Mouse (Mus musculus): ENCODE data around the gene Gse1. TPM values are rescaled to one million over a fixed set of nuclear protein-coding genes. Genes with fewer than 3 reads are reported as not detected.
"Not testable (repeated sequence)": the region's sequence is repeated elsewhere in the genome, so short reads cannot be mapped to it uniquely, and the experiment has no call there.

Gene Gse1
- total RNA-seq, 2 experiments from 2014 or later, result 27.2 to 42.9 TPM

- no peak for DNase-seq
These were observed 116.3 kb downstream of the Gse1 start for GRCm38 (mm10) chr8:120344583-120344982.

- peak; percentile 75 for DNase-seq
These were observed 119.6 kb downstream of the Gse1 start for GRCm38 (mm10) chr8:120347734-120348341.

- DNase-seq, result no peak
These were observed 120.7 kb downstream of the Gse1 start for GRCm38 (mm10) chr8:120348922-120349321.

- DNase-seq, result no peak
These were observed 123.2 kb downstream of the Gse1 start for GRCm38 (mm10) chr8:120351332-120352071.

GRCm38 (mm10) chr8:120352096-120352495 is 123.8 kb downstream of the Gse1 start:
- DNase-seq, result no peak

- no peak for DNase-seq
These were observed 127.8 kb downstream of the Gse1 start for GRCm38 (mm10) chr8:120356067-120356466.

GRCm38 (mm10) chr8:120357504-120357903 is 129.2 kb downstream of the Gse1 start:
- no peak for DNase-seq

GRCm38 (mm10) chr8:120361301-120361700 is 133.0 kb downstream of the Gse1 start:
- peak; percentile 78 for DNase-seq

GRCm38 (mm10) chr8:120363552-120364071 is 135.4 kb downstream of the Gse1 start:
- DNase-seq, result peak; percentile 80

GRCm38 (mm10) chr8:120364093-120364725 is 136.0 kb downstream of the Gse1 start:
- peak; percentile 67 for DNase-seq

GRCm38 (mm10) chr8:120366840-120367239 is 138.6 kb downstream of the Gse1 start:
- no peak for DNase-seq

GRCm38 (mm10) chr8:120368191-120368590 is 139.9 kb downstream of the Gse1 start:
- DNase-seq, result not testable (repeated sequence)

GRCm38 (mm10) chr8:120368814-120369649 is 140.8 kb downstream of the Gse1 start:
- DNase-seq, result peak; percentile 95

- peak; percentile 62 for DNase-seq
These were observed 141.7 kb downstream of the Gse1 start for GRCm38 (mm10) chr8:120369956-120370355.

GRCm38 (mm10) chr8:120370461-120370860 is 142.2 kb downstream of the Gse1 start:
- DNase-seq, result no peak

GRCm38 (mm10) chr8:120371146-120371545 is 142.9 kb downstream of the Gse1 start:
- no peak for DNase-seq

GRCm38 (mm10) chr8:120371725-120372457 is 143.6 kb downstream of the Gse1 start:
- no peak for DNase-seq

GRCm38 (mm10) chr8:120372684-120373083 is 144.4 kb downstream of the Gse1 start:
- no peak for DNase-seq

- no peak for DNase-seq
These were observed 145.4 kb downstream of the Gse1 start for GRCm38 (mm10) chr8:120373621-120374020.

- no peak for DNase-seq
These were observed 145.8 kb downstream of the Gse1 start for GRCm38 (mm10) chr8:120374070-120374469.

GRCm38 (mm10) chr8:120374514-120374913 is 146.3 kb downstream of the Gse1 start:
- DNase-seq, result peak; percentile 64

All from adrenal gland, postnatal 10 days (tissue).